Mouse (Mus musculus) bone marrow, adult 2 months (tissue): ENCODE measurements around the gene Slc8b1.

Source experiments
- CTCF ChIP-seq: fragments of 200-500 bp; IDR thresholded peaks from 2 replicates; pipeline ENCODE4 v1.5.1; 2011; ENCODE audit warnings: low read length, control low read depth; ENCODE audit not compliant: control insufficient read depth, insufficient read depth
- POLR2A ChIP-seq: fragments of 200-500 bp; IDR thresholded peaks from 2 replicates; pipeline ENCODE4 v1.6.1; 2011; ENCODE audit warnings: low read depth, mild to moderate bottlenecking, control low read depth, low read length, borderline replicate concordance; ENCODE audit not compliant: control insufficient read depth

DNA sequence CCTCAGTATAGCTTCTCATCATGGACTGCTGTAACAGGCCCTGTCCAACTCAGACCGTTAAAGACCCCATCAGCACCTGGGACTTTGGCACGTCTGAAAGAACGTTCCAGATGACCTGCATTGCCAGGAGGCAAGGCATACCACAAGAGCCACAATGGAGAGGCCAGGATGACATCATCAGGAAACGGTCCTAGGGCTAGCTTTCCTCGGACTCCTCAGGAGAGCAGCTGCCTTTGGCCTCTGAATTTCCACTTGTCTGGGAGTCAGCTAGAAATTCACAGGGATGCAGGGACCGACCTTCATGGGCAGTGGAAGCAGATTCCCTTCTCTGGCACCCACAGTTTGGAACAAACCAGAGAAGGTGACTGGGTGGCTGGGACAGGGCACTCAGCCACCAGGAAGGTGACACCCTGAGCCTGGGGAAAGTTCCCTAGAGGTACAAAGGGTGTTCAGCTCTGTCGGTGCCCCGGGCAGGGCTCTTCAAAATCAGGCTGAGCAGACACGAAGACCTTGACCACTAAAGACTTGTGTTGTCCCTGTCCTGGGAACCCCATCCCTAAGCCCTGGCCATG is 55.8 kb downstream of the Slc8b1 start:
- TF ChIP-seq POLR2A (no peak), CTCF (no peak)
